Mouse (Mus musculus): ENCODE results near the gene Pvrig. TPM values are rescaled to one million over a fixed set of nuclear protein-coding genes. Genes with fewer than 3 reads are reported as not detected.
"Not testable (repeated sequence)": the region's sequence is repeated elsewhere in the genome, so short reads cannot be mapped to it uniquely, and the experiment has no call there.

Gene Pvrig
- not detected in 2 replicates for polyA plus RNA-seq (2015; fragmentation: Nextera tagmentation; extraction: Ambion mirVana)

- no peak within 1 kb of the TSS for H3K4me3 ChIP-seq
- no peak for ATAC-seq (ENCODE audit: low read depth)
- no peaks in the 10 kb centered on the region for H3K36me3 ChIP-seq
- H3K9ac ChIP-seq = no peak within 1 kb of the TSS
- 85% methylated on average over 2 of the region's 2 CpGs for WGBS
- no peaks in the 10 kb centered on the region for H3K4me1 ChIP-seq (replicated peaks)
- H3K9me3 ChIP-seq = no peaks in the 10 kb centered on the region
- no peak within 1 kb of the TSS for H3K4me2 ChIP-seq
- H3K27me3 ChIP-seq = no peaks in the 10 kb centered on the region
- no peak within 1 kb of the TSS for H3K27ac ChIP-seq (replicated peaks)
Observed at GRCm38 (mm10) chr5:138341661-138342060, at the start of gene Pvrig. Pvrig (plus strand) TSS chr5:138341961.

- Histone ChIP-seq H3K9ac (no peak overlapping the region), H3K27me3 (no peaks in the 10 kb centered on the region), H3K27ac (replicated peaks) (no peak overlapping the region), H3K4me1 (replicated peaks) (no peaks in the 10 kb centered on the region), H3K4me2 (no peak overlapping the region), H3K4me3 (no peak overlapping the region), H3K9me3 (no peaks in the 10 kb centered on the region), H3K36me3 (no peaks in the 10 kb centered on the region)
- ATAC-seq (ENCODE audit: low read depth) = no peak
Observed at GRCm38 (mm10) chr5:138294158-138294557, 47.6 kb upstream of the Pvrig start.

- no peak for ATAC-seq (ENCODE audit: low read depth)
- no peak overlapping the region for H3K9ac ChIP-seq
- WGBS = 94% methylated on average over 2 of the region's 2 CpGs
- no peaks in the 10 kb centered on the region for H3K4me1 ChIP-seq (replicated peaks)
- H3K27ac ChIP-seq (replicated peaks) = no peak overlapping the region
- H3K4me2 ChIP-seq = no peak overlapping the region
- H3K27me3 ChIP-seq = no peaks in the 10 kb centered on the region
- H3K36me3 ChIP-seq = no peaks in the 10 kb centered on the region
- H3K4me3 ChIP-seq = no peak overlapping the region
- H3K9me3 ChIP-seq = no peaks in the 10 kb centered on the region
Observed at GRCm38 (mm10) chr5:138299613-138300012, 42.1 kb upstream of the Pvrig start.

- H3K27me3 ChIP-seq = no peaks in the 10 kb centered on the region
- no peak overlapping the region for H3K4me3 ChIP-seq
- no peaks in the 10 kb centered on the region for H3K4me1 ChIP-seq (replicated peaks)
- no peak overlapping the region for H3K4me2 ChIP-seq
- no peak for ATAC-seq (ENCODE audit: low read depth)
- H3K27ac ChIP-seq (replicated peaks) = no peak overlapping the region
- no peaks in the 10 kb centered on the region for H3K9me3 ChIP-seq
- H3K9ac ChIP-seq = no peak overlapping the region
- no peaks in the 10 kb centered on the region for H3K36me3 ChIP-seq
- WGBS = 91% methylated on average over 3 of the region's 3 CpGs
Observed at GRCm38 (mm10) chr5:138312795-138313194, 29.0 kb upstream of the Pvrig start.

GRCm38 (mm10) chr5:138343216-138343615, 1.5 kb downstream of the Pvrig start:
- no peak overlapping the region for H3K27ac ChIP-seq (replicated peaks)
- WGBS = 88% methylated on average over 3 of the region's 3 CpGs
- H3K4me3 ChIP-seq = no peak overlapping the region
- H3K36me3 ChIP-seq = no peaks in the 10 kb centered on the region
- no peaks in the 10 kb centered on the region for H3K27me3 ChIP-seq
- no peak for ATAC-seq (ENCODE audit: low read depth)
- no peaks in the 10 kb centered on the region for H3K9me3 ChIP-seq
- no peak overlapping the region for H3K9ac ChIP-seq
- H3K4me2 ChIP-seq = no peak overlapping the region
- H3K4me1 ChIP-seq (replicated peaks) = no peaks in the 10 kb centered on the region

GRCm38 (mm10) chr5:138363208-138363607, 21.4 kb downstream of the Pvrig start:
- not testable (repeated sequence) for H3K27ac ChIP-seq (replicated peaks); H3K4me2 ChIP-seq; H3K27me3 ChIP-seq; H3K36me3 ChIP-seq; H3K4me1 ChIP-seq (replicated peaks); H3K9me3 ChIP-seq; ATAC-seq (ENCODE audit: low read depth); H3K9ac ChIP-seq; H3K4me3 ChIP-seq
- 88% methylated on average over 6 of the region's 7 CpGs for WGBS

- H3K4me1 ChIP-seq (replicated peaks); H3K36me3 ChIP-seq: not testable (repeated sequence)
Observed at GRCm38 (mm10) chr5:138365347-138365746, 23.6 kb downstream of the Pvrig start.

More at GRCm38 (mm10) chr5:138365347-138365746, 23.6 kb downstream of the Pvrig start:
- not testable (repeated sequence) for ATAC-seq (ENCODE audit: low read depth); H3K9ac ChIP-seq; H3K4me3 ChIP-seq; H3K9me3 ChIP-seq; H3K27me3 ChIP-seq; H3K27ac ChIP-seq (replicated peaks); H3K4me2 ChIP-seq
- WGBS = 87% methylated on average over 10 of the region's 10 CpGs

Other genes with a start within 250 kb of the Pvrig start
- gene Zscan21, start 225.1 kb upstream of the Pvrig start, polyA plus RNA-seq (2015; fragmentation: Nextera tagmentation; extraction: Ambion mirVana) = 96.3 and 98.2 TPM in 2 replicates
- gene Zfp113, start 186.2 kb upstream of the Pvrig start, polyA plus RNA-seq (2015; fragmentation: Nextera tagmentation; extraction: Ambion mirVana) = 27.8 and 32.2 TPM in 2 replicates
- gene Cops6, start 180.9 kb upstream of the Pvrig start, polyA plus RNA-seq (2015; fragmentation: Nextera tagmentation; extraction: Ambion mirVana) = 307 and 311 TPM in 2 replicates
- 21.6 and 23.5 TPM in 2 replicates for gene Ap4m1, start 170.0 kb upstream of the Pvrig start, polyA plus RNA-seq (2015; fragmentation: Nextera tagmentation; extraction: Ambion mirVana)
- 96.3 and 104 TPM in 2 replicates for gene Mcm7, start 169.5 kb upstream of the Pvrig start, polyA plus RNA-seq (2015; fragmentation: Nextera tagmentation; extraction: Ambion mirVana)
- gene Taf6, start 154.5 kb upstream of the Pvrig start, polyA plus RNA-seq (2015; fragmentation: Nextera tagmentation; extraction: Ambion mirVana) = 81.7 and 85.6 TPM in 2 replicates
- gene Cnpy4, start 154.5 kb upstream of the Pvrig start, polyA plus RNA-seq (2015; fragmentation: Nextera tagmentation; extraction: Ambion mirVana) = 34.0 and 37.3 TPM in 2 replicates
- gene Mblac1, start 147.6 kb upstream of the Pvrig start, polyA plus RNA-seq (2015; fragmentation: Nextera tagmentation; extraction: Ambion mirVana) = 12.9 and 13.5 TPM in 2 replicates
- not detected in 2 replicates for gene Nxpe5, start 116.1 kb upstream of the Pvrig start, polyA plus RNA-seq (2015; fragmentation: Nextera tagmentation; extraction: Ambion mirVana)
- 89.7 and 94.5 TPM in 2 replicates for gene Lamtor4, start 86.5 kb upstream of the Pvrig start, polyA plus RNA-seq (2015; fragmentation: Nextera tagmentation; extraction: Ambion mirVana)
- 17.3 and 18.3 TPM in 2 replicates for gene BC037034, start 77.9 kb upstream of the Pvrig start, polyA plus RNA-seq (2015; fragmentation: Nextera tagmentation; extraction: Ambion mirVana)
- gene Gal3st4, start 69.1 kb upstream of the Pvrig start, polyA plus RNA-seq (2015; fragmentation: Nextera tagmentation; extraction: Ambion mirVana) = 3.2 TPM in 2 replicates
- 0.08 TPM in 1 of 2 replicates, not detected in the other for gene Gm43720, start 62.0 kb upstream of the Pvrig start, polyA plus RNA-seq (2015; fragmentation: Nextera tagmentation; extraction: Ambion mirVana)
- 184 and 198 TPM in 2 replicates for gene Gpc2, start 62.0 kb upstream of the Pvrig start, polyA plus RNA-seq (2015; fragmentation: Nextera tagmentation; extraction: Ambion mirVana)
- 3.6 and 4.4 TPM in 2 replicates for gene Stag3, start 61.7 kb upstream of the Pvrig start, polyA plus RNA-seq (2015; fragmentation: Nextera tagmentation; extraction: Ambion mirVana)
- 67.0 and 68.6 TPM in 2 replicates for gene Zfp157, start 99.5 kb downstream of the Pvrig start, polyA plus RNA-seq (2015; fragmentation: Nextera tagmentation; extraction: Ambion mirVana)
- not detected in 2 replicates for gene 1700123K08Rik, start 222.8 kb downstream of the Pvrig start, polyA plus RNA-seq (2015; fragmentation: Nextera tagmentation; extraction: Ambion mirVana)